Mouse (Mus musculus) frontal cortex, postnatal 25 days (tissue): ENCODE results near the gene Ddx50.
"Not testable (repeated sequence)": the region's sequence is repeated elsewhere in the genome, so short reads cannot be mapped to it uniquely, and the experiment has no call there.

ENCODE experiments used
- DNase-seq, 2 experiments: peaks; one replicate each; pipeline ENCODE4 v3.0.0; 2022; ENCODE audit warnings: low spot score in 2 of 2

Gene Ddx50

GRCm38 (mm10) chr10:62601053-62601791 is 49.8 kb downstream of the Ddx50 start:
- no peak for DNase-seq

GRCm38 (mm10) chr10:62600056-62600455 is 51.0 kb downstream of the Ddx50 start:
- no peak for DNase-seq

- not testable (repeated sequence) for DNase-seq
These were observed 51.7 kb downstream of the Ddx50 start for GRCm38 (mm10) chr10:62599311-62599710.

GRCm38 (mm10) chr10:62592496-62592895 is 58.5 kb downstream of the Ddx50 start:
- DNase-seq, result no peak

GRCm38 (mm10) chr10:62590200-62590599 is 60.8 kb downstream of the Ddx50 start:
- DNase-seq, result peak; percentile 77 to 87

GRCm38 (mm10) chr10:62588616-62589015 is 62.4 kb downstream of the Ddx50 start:
- DNase-seq, result no peak

- no peak for DNase-seq
These were observed 67.8 kb downstream of the Ddx50 start for GRCm38 (mm10) chr10:62583245-62583644.

GRCm38 (mm10) chr10:62582701-62583100 is 68.3 kb downstream of the Ddx50 start:
- no peak for DNase-seq

- no peak for DNase-seq
These were observed 68.8 kb downstream of the Ddx50 start for GRCm38 (mm10) chr10:62582263-62582662.

GRCm38 (mm10) chr10:62579129-62579528 is 71.9 kb downstream of the Ddx50 start:
- not testable (repeated sequence) for DNase-seq

- peak; percentile 92 to 93 for DNase-seq
These were observed 72.5 kb downstream of the Ddx50 start, which contains the start of gene Kif1bp for GRCm38 (mm10) chr10:62578338-62579100. TSS of gene Kif1bp (minus strand) at chr10:62578457.

- DNase-seq, result no peak
These were observed 73.2 kb downstream of the Ddx50 start for GRCm38 (mm10) chr10:62577673-62578337.

- DNase-seq, result no peak
These were observed 76.0 kb downstream of the Ddx50 start for GRCm38 (mm10) chr10:62575001-62575400.

GRCm38 (mm10) chr10:62570126-62570871 is 80.7 kb downstream of the Ddx50 start:
- no peak for DNase-seq

- no peak for DNase-seq
These were observed 82.2 kb downstream of the Ddx50 start for GRCm38 (mm10) chr10:62568861-62569260.
